Mouse (Mus musculus): ENCODE measurements around the gene Zbtb4.
"Not testable (repeated sequence)": the region's sequence is repeated elsewhere in the genome, so short reads cannot be mapped to it uniquely, and the experiment has no call there.

Gene Zbtb4

GRCm38 (mm10) chr11:69765221-69766125 is at the start of gene Zbtb4:
Gene Zbtb4 (plus strand): TSS chr11:69765912.
- DNase-seq (ENCODE audit: low read depth, low spot score) = peak; percentile 15

GRCm38 (mm10) chr11:69715929-69716328 is 49.8 kb upstream of the Zbtb4 start:
- DNase-seq (ENCODE audit: low read depth, low spot score) = peak; percentile 75

GRCm38 (mm10) chr11:69716953-69717352 is 48.8 kb upstream of the Zbtb4 start:
- DNase-seq (ENCODE audit: low read depth, low spot score) = no peak

DNA sequence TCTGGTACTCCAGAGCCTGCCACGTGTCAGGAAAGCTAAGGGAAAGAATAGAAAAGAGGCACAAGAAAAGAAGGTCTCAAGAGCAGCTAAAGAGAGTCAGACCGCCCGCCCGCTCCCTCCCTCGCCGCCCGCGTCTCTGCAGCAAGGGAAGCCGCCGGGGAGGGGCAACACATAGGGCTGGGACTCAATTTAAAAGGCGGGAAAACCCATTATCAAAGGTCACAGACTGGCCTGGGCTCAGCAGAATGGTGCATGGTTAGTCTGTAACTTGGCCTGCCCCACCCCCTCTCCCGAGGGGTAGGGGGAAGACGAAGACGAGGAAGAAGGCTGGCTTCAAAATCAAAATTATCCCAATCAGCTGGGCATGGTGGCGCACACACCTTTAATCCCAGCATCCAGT is 47.1 kb upstream of the Zbtb4 start:
- DNase-seq (ENCODE audit: low read depth, low spot score) = no peak

GRCm38 (mm10) chr11:69719423-69719822 is 46.3 kb upstream of the Zbtb4 start:
- no peak for DNase-seq (ENCODE audit: low read depth, low spot score)

GRCm38 (mm10) chr11:69720852-69721251 is 44.9 kb upstream of the Zbtb4 start:
- DNase-seq (ENCODE audit: low read depth, low spot score) = no peak

GRCm38 (mm10) chr11:69723074-69723473 is 42.6 kb upstream of the Zbtb4 start:
- no peak for DNase-seq (ENCODE audit: low read depth, low spot score)

DNA sequence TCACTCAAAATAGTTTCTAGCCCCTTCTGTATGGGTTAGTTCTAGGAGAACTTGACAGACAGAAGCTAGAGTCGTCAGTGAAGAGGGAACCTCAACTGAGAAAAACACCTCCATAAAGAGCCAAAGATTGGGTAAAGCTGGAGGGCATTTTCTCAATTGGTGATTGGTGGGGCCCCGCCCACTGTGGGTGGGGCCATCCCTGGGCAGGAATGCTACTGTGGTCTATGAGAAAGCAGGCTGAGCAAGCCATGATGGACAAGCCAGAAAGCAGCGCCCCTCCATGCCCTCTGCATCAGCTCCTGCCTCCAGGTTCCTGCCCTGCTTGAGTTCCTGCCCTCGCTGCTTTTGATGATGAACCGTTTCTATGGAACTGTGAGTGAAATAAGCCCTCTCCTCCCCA is 39.8 kb upstream of the Zbtb4 start:
- DNase-seq (ENCODE audit: low read depth, low spot score) = no peak

- DNase-seq (ENCODE audit: low read depth, low spot score) = peak; percentile 73
Observed at GRCm38 (mm10) chr11:69729063-69729462, 36.6 kb upstream of the Zbtb4 start.

DNA sequence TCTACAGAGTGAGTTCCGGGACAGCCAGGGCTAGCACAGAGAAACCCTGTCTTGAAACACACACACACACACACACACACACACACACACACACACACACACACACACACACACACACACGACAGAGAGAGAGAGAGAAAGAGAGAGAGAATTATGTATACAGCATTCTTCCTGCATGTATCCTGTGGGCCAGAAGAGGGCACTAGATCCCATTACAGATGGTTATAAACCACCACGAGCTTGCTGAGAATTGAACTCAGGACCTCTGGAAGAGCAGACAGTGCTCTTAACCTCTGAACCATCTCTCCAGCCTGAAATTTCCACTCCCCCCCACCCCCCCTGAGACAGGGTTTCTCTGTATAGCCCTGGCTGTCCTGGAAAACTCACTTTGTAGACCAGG is 34.3 kb upstream of the Zbtb4 start:
- DNase-seq (ENCODE audit: low read depth, low spot score) = not testable (repeated sequence)

GRCm38 (mm10) chr11:69751635-69752034 is 14.1 kb upstream of the Zbtb4 start:
- DNase-seq (ENCODE audit: low read depth, low spot score) = no peak

GRCm38 (mm10) chr11:69752686-69753085 is 13.0 kb upstream of the Zbtb4 start:
- no peak for DNase-seq (ENCODE audit: low read depth, low spot score)

GRCm38 (mm10) chr11:69754233-69754632 is 11.5 kb upstream of the Zbtb4 start:
- no peak for DNase-seq (ENCODE audit: low read depth, low spot score)

GRCm38 (mm10) chr11:69754701-69755100 is 11.0 kb upstream of the Zbtb4 start:
- DNase-seq (ENCODE audit: low read depth, low spot score) = peak; percentile 35

- no peak for DNase-seq (ENCODE audit: low read depth, low spot score)
Observed at GRCm38 (mm10) chr11:69757303-69758089, 8.2 kb upstream of the Zbtb4 start.

- peak; percentile 96 for DNase-seq (ENCODE audit: low read depth, low spot score)
Observed at GRCm38 (mm10) chr11:69758090-69758456, 7.6 kb upstream of the Zbtb4 start.

DNA sequence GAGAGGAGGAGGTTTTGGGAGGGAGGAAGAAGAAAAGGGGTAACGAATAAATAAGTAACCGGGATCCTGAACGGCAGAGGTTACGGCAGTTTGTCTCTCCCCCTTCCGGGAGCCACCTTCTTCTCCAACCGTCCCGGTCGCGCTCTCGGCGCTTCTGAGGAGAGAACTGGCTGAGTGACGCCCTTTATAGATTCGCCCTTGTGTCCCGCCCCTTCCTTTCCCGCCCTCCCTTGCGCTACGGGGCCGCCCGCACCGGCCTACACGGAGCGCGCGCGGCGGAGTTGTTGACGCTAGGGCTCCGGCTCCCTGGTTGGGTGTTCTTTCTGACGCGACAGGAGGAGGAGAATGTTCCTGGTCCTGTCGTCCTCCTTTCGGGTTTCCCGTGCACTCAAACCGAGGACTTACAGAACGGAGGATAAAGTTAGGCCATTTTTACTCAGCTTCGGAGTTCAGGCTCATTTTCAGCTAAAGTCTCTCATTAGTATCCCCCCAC is 7.2 kb upstream of the Zbtb4 start, which contains the start of gene Polr2a:
Polr2a (minus strand) TSS at position 160 of the 493 bp plus-strand sequence.
- peak; percentile 98 for DNase-seq (ENCODE audit: low read depth, low spot score)

DNA sequence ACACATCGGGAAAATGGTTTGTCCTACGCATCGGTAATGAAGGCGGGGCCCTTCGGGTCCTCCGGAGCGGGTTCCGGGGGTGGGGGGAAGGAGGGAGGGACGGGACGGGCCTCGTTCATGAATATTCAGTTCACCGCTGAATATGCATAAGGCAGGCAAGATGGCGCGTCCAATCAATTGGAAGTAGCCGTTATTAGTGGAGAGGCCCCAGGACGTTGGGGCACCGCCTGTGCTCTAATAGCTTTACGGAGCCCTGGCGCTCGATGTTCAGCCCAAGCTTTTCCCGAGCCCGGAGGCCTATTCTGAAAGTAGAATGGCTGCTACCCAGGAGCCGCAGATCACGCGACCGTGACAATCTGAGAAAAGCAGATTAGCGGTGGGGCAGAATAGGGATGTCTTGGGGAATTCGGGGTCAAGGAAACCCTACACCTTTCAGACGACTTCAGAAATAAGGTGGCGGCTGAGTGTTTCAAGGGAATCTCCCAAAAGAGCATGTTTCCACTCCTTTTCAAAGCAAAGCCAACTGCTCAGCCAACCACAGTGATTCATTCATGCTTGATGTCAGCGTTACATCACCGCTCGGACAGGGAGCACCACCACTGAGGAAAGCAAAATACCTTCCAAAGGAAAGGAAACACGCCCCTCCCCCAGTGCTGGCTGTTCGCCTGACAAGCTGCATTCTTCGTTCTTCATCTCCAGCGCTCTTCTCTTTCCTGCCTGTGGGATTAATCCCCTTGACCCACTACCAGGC is 6.6 kb upstream of the Zbtb4 start:
- DNase-seq (ENCODE audit: low read depth, low spot score) = peak; percentile 95

DNA sequence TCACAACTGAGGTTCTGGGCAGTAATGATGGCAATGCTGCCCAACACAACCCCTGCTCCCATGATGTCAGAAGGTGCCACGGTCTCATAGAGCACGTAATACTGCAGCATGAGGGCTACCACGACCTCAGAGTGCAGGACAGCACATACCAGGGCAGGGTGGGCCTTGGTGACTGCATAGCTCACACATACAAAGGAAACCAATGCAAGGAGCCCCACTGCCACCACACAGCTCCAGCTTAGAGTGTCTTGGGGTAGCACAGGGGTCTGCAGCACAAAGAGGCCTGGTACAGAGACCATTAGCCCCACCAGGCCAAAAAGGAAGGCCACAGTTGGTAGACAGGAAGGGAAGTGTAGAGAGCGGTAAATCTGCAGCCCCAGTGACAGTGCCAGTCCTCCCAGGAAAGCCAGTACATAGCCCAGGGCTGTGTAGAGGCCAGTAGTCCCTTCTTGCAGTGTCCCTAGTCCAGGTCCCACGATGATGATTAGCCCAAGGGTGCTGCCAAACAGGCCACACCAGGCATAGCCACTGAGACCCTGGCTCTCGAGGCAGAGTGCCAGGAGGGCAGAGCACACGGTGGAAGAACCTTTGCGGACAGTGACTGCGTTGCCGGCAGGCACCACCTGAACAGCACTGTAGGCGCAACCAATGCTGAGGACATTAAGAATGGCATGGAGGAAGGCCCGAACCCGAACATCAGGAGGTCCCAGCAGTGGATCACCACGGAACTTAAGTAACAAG is 5.4 kb upstream of the Zbtb4 start:
- no peak for DNase-seq (ENCODE audit: low read depth, low spot score)

DNA sequence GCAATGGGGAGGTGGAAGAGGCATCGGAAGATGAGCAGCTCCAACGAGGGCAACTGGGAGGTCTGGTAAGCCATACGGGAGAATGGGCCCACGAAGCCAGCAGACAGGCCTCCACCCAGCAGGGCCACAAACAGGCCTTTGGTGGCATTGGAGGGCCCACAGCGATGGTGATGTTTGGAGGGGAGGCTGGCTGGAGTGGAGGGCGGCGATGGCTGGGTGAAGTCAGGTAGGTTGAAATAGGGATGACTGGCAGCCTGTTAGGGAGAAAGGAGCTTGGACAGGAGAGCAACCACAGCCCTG is 4.9 kb upstream of the Zbtb4 start:
- no peak for DNase-seq (ENCODE audit: low read depth, low spot score)

GRCm38 (mm10) chr11:69761868-69762267 is 3.8 kb upstream of the Zbtb4 start, which contains the start of gene Slc35g3:
Gene Slc35g3 (minus strand): TSS chr11:69761968.
- no peak for DNase-seq (ENCODE audit: low read depth, low spot score)

Measured in mesoderm, embryonic 11.5 days (tissue).